Mouse (Mus musculus): ENCODE results near the gene Noto.
A peak's percentile ranks its signal among the peaks of the same experiment; 100 is the strongest.
"Not testable (repeated sequence)": the region's sequence is repeated elsewhere in the genome, so short reads cannot be mapped to it uniquely, and the experiment has no call there.

Gene Noto

GRCm38 (mm10) chr6:85431842-85432431, 8.3 kb downstream of the Noto start, which contains the start of gene Smyd5:
Gene Smyd5, plus strand, starts transcription at chr6:85431989.
- DNase-seq, result peak; percentile 84

- DNase-seq, result no peak
These were observed 10.2 kb downstream of the Noto start for GRCm38 (mm10) chr6:85433865-85434264.

- DNase-seq, result no peak
These were observed 12.5 kb downstream of the Noto start for GRCm38 (mm10) chr6:85436204-85436603.

GRCm38 (mm10) chr6:85436631-85437030, 12.9 kb downstream of the Noto start:
- no peak for DNase-seq

- no peak for DNase-seq
These were observed 17.5 kb downstream of the Noto start for GRCm38 (mm10) chr6:85441142-85441541.

GRCm38 (mm10) chr6:85443488-85444233, 20.0 kb downstream of the Noto start:
- no peak for DNase-seq

GRCm38 (mm10) chr6:85444266-85444965, 20.7 kb downstream of the Noto start:
- no peak for DNase-seq

GRCm38 (mm10) chr6:85445286-85445685, 21.6 kb downstream of the Noto start:
- no peak for DNase-seq

- DNase-seq, result no peak
These were observed 23.7 kb downstream of the Noto start for GRCm38 (mm10) chr6:85447351-85447750.

- DNase-seq, result not testable (repeated sequence)
These were observed 26.5 kb downstream of the Noto start for GRCm38 (mm10) chr6:85450140-85450539.

- DNase-seq, result peak; percentile 99
These were observed 27.3 kb downstream of the Noto start, which contains the start of gene Cct7 for GRCm38 (mm10) chr6:85450697-85451663. Gene Cct7, plus strand, starts transcription at chr6:85451514.

GRCm38 (mm10) chr6:85451664-85452410, 28.2 kb downstream of the Noto start, which contains the start of gene Pradc1:
Gene Pradc1, minus strand, starts transcription at chr6:85451970.
- DNase-seq, result peak; percentile 93

- DNase-seq, result no peak
These were observed 28.7 kb downstream of the Noto start for GRCm38 (mm10) chr6:85452411-85452665.

GRCm38 (mm10) chr6:85452816-85453215, 29.1 kb downstream of the Noto start:
- no peak for DNase-seq

- no peak for DNase-seq
These were observed 35.9 kb downstream of the Noto start for GRCm38 (mm10) chr6:85459621-85460020.

GRCm38 (mm10) chr6:85465381-85465780, 41.7 kb downstream of the Noto start:
- no peak for DNase-seq

- DNase-seq, result no peak
These were observed 46.2 kb downstream of the Noto start for GRCm38 (mm10) chr6:85469660-85470430.

GRCm38 (mm10) chr6:85471962-85472361, 48.3 kb downstream of the Noto start:
- no peak for DNase-seq

- DNase-seq, result no peak
These were observed 48.9 kb downstream of the Noto start for GRCm38 (mm10) chr6:85472542-85472941.

GRCm38 (mm10) chr6:85475581-85475980, 51.9 kb downstream of the Noto start:
- no peak for DNase-seq

GRCm38 (mm10) chr6:85477366-85477917, 53.8 kb downstream of the Noto start:
- no peak for DNase-seq

All from right cerebral cortex, postnatal 4 days (tissue).